Comparison of ENCODE assay signal across 8 mouse cellular contexts in the genomic region with DNA sequence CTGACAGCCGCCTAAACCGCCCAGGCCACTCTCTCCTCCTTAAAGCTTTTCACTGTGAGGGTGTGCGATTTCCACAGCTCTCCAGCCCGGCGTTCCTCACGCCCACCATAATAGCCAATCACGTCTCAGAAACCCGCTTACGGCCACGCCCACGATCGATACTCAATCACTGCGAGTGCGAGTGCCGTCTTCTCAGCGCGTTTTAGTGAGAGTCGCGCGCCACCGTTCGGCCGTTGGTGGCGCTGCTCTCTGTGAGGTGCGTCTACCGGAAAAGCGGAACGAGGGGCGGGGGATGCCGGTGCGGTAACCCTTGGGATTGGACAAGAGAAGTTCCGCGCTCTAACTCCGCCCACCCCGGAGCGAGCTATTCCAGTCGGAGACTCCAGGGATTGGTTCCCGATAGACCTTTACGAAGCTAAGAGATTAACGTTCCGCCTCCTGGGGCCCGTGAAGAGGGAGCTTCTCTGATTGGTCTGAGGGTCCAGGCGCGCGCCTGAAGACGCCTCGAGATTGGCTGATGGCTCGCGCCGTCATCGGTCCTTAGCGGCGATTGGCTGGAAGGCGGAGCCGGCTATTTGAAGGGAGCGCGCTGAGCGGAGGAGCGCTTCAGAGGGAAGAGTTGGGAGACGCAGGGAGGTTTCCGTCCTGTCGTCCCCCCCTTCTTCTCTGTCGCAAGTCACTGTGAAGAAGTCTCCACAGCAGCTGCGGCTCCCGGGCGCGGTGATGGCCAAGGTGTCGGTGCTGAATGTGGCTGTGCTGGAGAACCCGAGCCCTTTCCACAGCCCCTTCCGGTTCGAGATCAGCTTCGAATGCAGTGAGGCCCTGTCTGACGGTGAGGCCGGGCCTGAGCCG. TPM values are rescaled to one million over a fixed set of nuclear protein-coding genes. Genes with fewer than 3 reads are reported as not detected.
DNase-seq lines count a peak whose midpoint lies in the region; ATAC-seq lines count a peak whose summit lies in the region.

A gene (minus strand): TSS at position 100 of the 852 bp plus-strand sequence.
A gene (plus strand): TSS at position 402 of the 852 bp plus-strand sequence.

- peak; percentile 98 for ATAC-seq in heart, embryonic 13.5 days (ENCODE audit: extremely low read depth, insufficient number of reproducible peaks, low FRiP score, low TSS enrichment)
- ATAC-seq in liver, embryonic 12.5 days = peak; percentile 99
- ATAC-seq in stomach, embryonic 15.5 days (ENCODE audit: insufficient read depth, low FRiP score, low read depth) = peak; percentile 99

- no peaks in the 10 kb centered on the region for H3K27me3 ChIP-seq in heart, embryonic 13.5 days (replicated peaks)
- 0 out of 2 replicates have a peak, but pooled peaks cover 9% of the 10 kb centered on the region for H3K27me3 ChIP-seq in liver, embryonic 12.5 days (replicated peaks)
- no peaks in the 10 kb centered on the region for H3K27me3 ChIP-seq in stomach, embryonic 15.5 days (replicated peaks)

- peak within 1 kb of the TSS; percentile 98 for H3K4me2 ChIP-seq in heart, embryonic 13.5 days
- H3K4me2 ChIP-seq in liver, embryonic 12.5 days = peak within 1 kb of the TSS; percentile 94
- peak within 1 kb of the TSS; percentile 91 for H3K4me2 ChIP-seq in stomach, embryonic 15.5 days

- H3K9ac ChIP-seq in heart, embryonic 13.5 days = peak within 1 kb of the TSS; percentile 85
- H3K9ac ChIP-seq in liver, embryonic 12.5 days = peak within 1 kb of the TSS; percentile 85
- H3K9ac ChIP-seq in stomach, embryonic 15.5 days = peak within 1 kb of the TSS; percentile 53; the same call in 1 of the 2 replicates

- no peaks in the 10 kb centered on the region for H3K4me1 ChIP-seq in brown adipose tissue, adult 24 weeks (ENCODE audit: control insufficient read depth, insufficient read depth, insufficient read length, low read length)
- peaks cover 23% of the 10 kb centered on the region for H3K4me1 ChIP-seq in heart, embryonic 13.5 days
- peaks cover 31% of the 10 kb centered on the region for H3K4me1 ChIP-seq in liver, embryonic 12.5 days
- H3K4me1 ChIP-seq in stomach, embryonic 15.5 days = peaks cover 12% of the 10 kb centered on the region

- DNase-seq in CD4-positive, CD25-positive, alpha-beta regulatory T cell, adult 2 months (ENCODE audit: low read depth, low spot score) = peak; percentile 99
- DNase-seq in fat pad, adult 2 months (ENCODE audit: extremely low read depth, low read depth, low spot score) = peak; percentile 98
- peak; percentile 100 for DNase-seq in kidney, postnatal 10 days
- peak; percentile 94 to 96 for DNase-seq in natural killer cell, adult 2 months (ENCODE audit: low spot score in 2 of 2)

- no peaks in the 10 kb centered on the region for H3K9me3 ChIP-seq in heart, embryonic 13.5 days
- H3K9me3 ChIP-seq in liver, embryonic 12.5 days (replicated peaks) = no peaks in the 10 kb centered on the region
- no peaks in the 10 kb centered on the region for H3K9me3 ChIP-seq in stomach, embryonic 15.5 days

- H3K36me3 ChIP-seq in heart, embryonic 13.5 days = 0 out of 2 replicates have a peak, but pooled peaks cover 3% of the 10 kb centered on the region
- peaks cover 24% of the 10 kb centered on the region for H3K36me3 ChIP-seq in liver, embryonic 12.5 days
- H3K36me3 ChIP-seq in stomach, embryonic 15.5 days = no peaks in the 10 kb centered on the region

- H3K27ac ChIP-seq in brown adipose tissue, adult 24 weeks (replicated peaks; ENCODE audit: low read depth, low read length) = no peak within 1 kb of the TSS
- peak within 1 kb of the TSS; percentile 13; the same call in 1 of the 2 replicates for H3K27ac ChIP-seq in heart, embryonic 13.5 days (replicated peaks)
- H3K27ac ChIP-seq in liver, embryonic 12.5 days = peak within 1 kb of the TSS; percentile 78
- no peak within 1 kb of the TSS for H3K27ac ChIP-seq in stomach, embryonic 15.5 days

- under 1% methylated on average over 75 of the region's 75 CpGs for WGBS in heart, embryonic 13.5 days
- WGBS in liver, embryonic 12.5 days (ENCODE audit: insufficient replicate concordance) = under 1% methylated on average over 75 of the region's 75 CpGs
- under 1% methylated on average over 75 of the region's 75 CpGs for WGBS in stomach, embryonic 15.5 days

- H3K4me3 ChIP-seq in brown adipose tissue, adult 24 weeks (ENCODE audit: insufficient read depth, low read depth, low read length) = peak within 1 kb of the TSS; percentile 61
- peak within 1 kb of the TSS; percentile 83 for H3K4me3 ChIP-seq in heart, embryonic 13.5 days
- H3K4me3 ChIP-seq in liver, embryonic 12.5 days = peak within 1 kb of the TSS; percentile 85
- H3K4me3 ChIP-seq in stomach, embryonic 15.5 days (replicated peaks) = peak within 1 kb of the TSS; percentile 68

RNA-seq across cellular contexts. Expression of the first gene that starts in this region (rescaled TPM):
- polyA plus RNA-seq in brown adipose tissue, adult 24 weeks (2012; ENCODE audit: insufficient read depth, insufficient read length, missing spikeins) = 0.79 and 0.99 TPM in 2 replicates
- polyA plus RNA-seq in heart, embryonic 13.5 days (2015; fragmentation: Nextera tagmentation; extraction: Ambion mirVana) = 0.41 and 0.55 TPM in 2 replicates
- 0.15 and 0.16 TPM in 2 replicates for polyA plus RNA-seq in liver, embryonic 12.5 days (2016; fragmentation: Nextera tagmentation; extraction: Ambion mirVana)
- polyA plus RNA-seq in stomach, embryonic 15.5 days (2015; fragmentation: Nextera tagmentation; extraction: Ambion mirVana) = 0.42 and 0.53 TPM in 2 replicates

RNA-seq across cellular contexts. Expression of the second gene that starts in this region (rescaled TPM):
- polyA plus RNA-seq in brown adipose tissue, adult 24 weeks (2012; ENCODE audit: insufficient read depth, insufficient read length, missing spikeins) = 3.3 and 3.8 TPM in 2 replicates
- 57.0 and 62.7 TPM in 2 replicates for polyA plus RNA-seq in heart, embryonic 13.5 days (2015; fragmentation: Nextera tagmentation; extraction: Ambion mirVana)
- 113 and 116 TPM in 2 replicates for polyA plus RNA-seq in liver, embryonic 12.5 days (2016; fragmentation: Nextera tagmentation; extraction: Ambion mirVana)
- 55.0 and 57.3 TPM in 2 replicates for polyA plus RNA-seq in stomach, embryonic 15.5 days (2015; fragmentation: Nextera tagmentation; extraction: Ambion mirVana)

Comparison
In these comparisons a context has a peak if more than half of its experiments do, and no peak if none do; other contexts are left out.
1. RNA of the second gene that starts in this region (polyA plus RNA-seq): 113 to 116 TPM in liver, embryonic 12.5 days, 57.0 to 62.7 TPM in heart, embryonic 13.5 days and 55.0 to 57.3 TPM in stomach, embryonic 15.5 days; 3.3 to 3.8 TPM in brown adipose tissue, adult 24 weeks; every median in the first group is over 10 times any median in the second.
2. H3K27ac ChIP-seq: peak in heart, embryonic 13.5 days (single experiment) and liver, embryonic 12.5 days (single experiment); none in brown adipose tissue, adult 24 weeks (single experiment) and stomach, embryonic 15.5 days (single experiment).
3. Peak in every context shown above with its lines, with median percentiles within 50 percentile points of each other: DNase-seq, H3K4me3 ChIP-seq, ATAC-seq, H3K4me2 ChIP-seq and H3K9ac ChIP-seq.